Mouse (Mus musculus): ENCODE data around the gene Sox5.
"Not testable (repeated sequence)": the region's sequence is repeated elsewhere in the genome, so short reads cannot be mapped to it uniquely, and the experiment has no call there.

Sox5 gene

DNA sequence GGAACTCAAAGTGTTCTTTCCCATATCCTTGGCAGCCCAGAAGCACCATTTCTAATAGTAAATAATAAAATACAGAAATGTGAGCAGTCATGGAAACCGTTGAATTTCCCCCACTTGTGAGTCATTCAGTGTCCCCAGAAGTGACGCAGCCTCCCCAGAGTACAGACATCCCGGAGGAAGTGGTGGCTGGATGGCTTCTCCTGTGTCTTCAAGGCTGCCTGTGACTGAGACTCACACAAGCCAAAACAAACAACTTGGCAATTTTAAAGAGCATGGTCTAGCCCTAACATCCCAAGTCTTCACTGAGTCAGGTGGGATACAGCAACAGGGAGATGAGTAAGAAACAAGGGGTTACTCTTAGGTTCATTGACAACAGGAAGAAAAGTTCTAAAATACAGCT lies 511.5 kb downstream of the Sox5 start:
- no peak for DNase-seq

DNA sequence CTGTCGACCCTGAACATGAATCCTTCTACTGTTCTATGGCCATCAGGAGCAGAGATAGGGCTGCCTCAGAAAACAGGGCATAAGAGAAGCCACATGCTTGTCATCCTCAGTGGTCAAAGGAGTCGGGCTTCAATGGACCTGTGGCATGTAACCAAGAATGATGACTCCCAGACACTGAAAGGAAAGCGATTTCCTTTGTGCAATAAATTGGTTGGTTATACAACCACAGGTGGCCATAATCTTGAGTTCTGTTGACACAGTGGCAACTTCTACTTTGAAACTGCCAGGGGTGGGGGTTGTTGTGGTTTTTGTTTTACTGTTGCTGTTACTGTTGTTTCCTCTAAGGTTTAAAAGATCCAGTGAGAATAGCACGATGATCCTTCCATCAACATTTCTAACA lies 512.1 kb downstream of the Sox5 start:
- DNase-seq, result no peak

DNA sequence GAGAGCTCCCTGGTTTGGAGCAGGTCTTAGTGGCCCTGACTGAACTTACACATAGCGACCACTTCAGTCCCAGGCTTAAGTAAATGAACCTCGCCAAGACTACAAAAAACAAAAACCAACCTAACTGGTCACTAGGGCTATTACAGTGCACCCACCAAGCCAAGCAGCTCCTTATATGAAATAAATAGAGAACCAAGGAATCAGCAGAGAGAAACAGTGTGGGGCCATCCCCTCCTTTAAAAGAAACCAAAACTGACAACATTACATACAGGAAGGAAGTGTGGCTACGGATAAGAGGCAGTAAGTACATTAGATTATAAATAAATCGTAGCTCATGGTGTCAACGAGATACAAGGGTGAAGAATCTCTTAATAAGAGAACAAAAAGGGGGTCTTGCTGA lies 516.0 kb downstream of the Sox5 start:
- DNase-seq, result no peak

- DNase-seq, result no peak
These were observed 516.8 kb downstream of the Sox5 start for GRCm38 (mm10) chr6:144265004-144265403.

GRCm38 (mm10) chr6:144264320-144264915 lies 517.4 kb downstream of the Sox5 start:
- DNase-seq, result no peak

GRCm38 (mm10) chr6:144256500-144256899 lies 525.3 kb downstream of the Sox5 start:
- no peak for DNase-seq

DNA sequence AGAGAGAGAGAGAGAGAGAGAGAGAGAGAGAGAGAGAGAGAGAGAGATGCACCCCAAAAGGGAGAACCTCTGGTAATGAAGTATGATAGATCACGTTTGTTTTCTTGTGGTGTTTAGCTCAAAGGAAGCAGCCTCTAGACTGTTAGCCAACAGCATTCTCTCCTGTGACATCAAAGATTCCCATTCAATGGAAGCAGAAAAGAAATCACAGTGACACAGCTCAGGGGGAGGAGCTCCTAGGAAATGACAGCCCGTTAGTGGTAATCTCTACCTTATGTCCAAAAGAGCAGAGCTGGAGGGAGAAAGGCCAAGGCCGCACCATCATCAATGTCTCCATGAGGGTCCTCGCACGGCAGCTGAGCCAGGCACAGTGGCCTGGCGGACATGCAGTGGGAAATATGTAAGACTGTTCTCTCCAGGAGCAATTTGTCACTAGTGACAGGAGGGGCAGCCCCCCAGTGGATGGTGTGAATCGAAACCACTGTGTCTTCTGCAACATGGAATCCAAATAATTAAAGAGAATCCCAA lies 529.5 kb downstream of the Sox5 start:
- no peak for DNase-seq

DNA sequence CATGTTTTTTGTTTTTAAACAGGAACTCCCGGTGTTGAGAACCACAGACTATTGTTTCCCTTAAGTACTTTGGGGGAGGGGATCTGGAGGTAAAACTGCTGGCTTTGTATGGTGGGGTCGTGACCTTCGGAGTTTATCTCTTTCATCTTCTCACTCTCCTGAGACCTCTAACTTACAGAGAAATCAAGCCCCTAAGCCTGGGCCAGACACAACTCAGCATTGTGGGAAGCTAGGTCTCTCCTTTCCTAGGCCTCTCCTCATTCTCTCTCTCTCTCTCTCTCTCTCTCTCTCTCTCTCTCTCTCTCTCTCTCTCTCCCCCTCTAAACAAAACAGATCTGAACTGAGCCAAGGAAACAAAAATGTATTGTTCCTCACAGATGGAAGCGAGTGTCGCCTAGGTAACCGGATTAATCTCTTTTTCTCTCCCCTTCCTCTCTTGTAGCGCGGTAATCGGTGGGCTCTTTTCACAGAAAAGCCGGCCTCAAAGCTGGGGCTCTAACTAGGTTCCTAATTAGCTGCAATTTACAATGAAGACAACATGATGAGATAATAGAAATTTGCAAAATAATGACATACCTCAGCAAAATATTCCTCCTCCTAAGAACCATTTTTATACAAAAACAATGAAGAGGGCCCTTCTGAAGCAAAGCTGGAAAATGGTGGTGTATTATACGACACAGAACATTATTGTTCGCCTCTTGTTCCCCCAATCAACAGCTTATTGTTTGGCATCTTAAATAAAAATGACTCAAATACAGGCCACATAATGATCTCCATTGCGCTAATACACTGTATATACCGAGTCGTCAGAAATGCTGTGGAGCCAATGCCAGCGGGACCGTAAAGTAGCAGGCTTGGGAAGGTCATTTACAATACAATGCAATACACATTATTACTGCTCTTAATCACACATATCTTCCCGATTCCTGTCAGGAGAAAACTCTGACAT lies 530.3 kb downstream of the Sox5 start:
- DNase-seq, result no peak

DNA sequence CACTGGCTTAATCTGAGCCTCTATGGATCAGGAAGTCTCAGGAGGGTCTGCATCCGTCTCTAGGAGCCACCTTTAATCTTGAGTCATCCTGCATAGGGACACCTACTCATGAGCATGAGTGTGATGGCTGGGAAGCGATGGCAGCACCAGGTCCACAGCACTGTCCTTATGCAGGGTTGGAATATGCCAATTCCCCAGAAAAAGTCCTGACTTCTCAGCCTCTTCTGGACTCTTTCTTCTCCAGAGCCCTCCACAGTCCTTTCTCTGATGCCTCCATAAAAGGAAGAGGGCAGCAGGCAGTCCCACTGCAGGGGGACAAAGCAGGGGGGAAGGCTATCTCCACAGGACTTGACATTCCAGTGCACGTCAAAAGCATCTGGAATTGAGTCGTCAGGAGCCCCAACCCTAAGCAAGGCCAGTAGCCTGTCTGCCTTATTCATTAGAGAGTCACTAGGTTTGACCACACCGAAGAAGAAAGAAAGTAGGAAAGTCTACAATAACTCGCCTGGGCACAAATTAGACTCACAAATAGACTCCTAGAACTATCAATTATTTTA lies 531.1 kb downstream of the Sox5 start:
- no peak for DNase-seq

DNA sequence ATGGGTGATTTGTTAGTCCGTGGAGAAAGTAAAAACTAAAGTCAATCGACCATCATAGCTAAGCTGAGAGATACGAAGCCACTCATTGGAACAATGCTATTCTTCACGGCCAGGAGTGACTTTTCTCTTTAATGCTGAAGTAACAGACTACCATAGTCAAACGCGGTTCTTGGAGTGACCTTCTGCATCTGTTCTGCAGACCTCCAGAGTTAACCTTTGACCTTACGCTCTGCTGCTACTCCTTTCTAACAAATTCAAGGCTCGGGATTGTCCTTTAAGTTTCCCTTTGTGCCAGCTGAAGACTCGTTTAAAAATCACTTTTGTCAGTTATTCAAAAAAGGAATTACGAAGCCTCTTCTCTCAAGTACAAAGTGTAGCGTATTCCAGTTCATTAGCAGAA lies 545.2 kb downstream of the Sox5 start:
- no peak for DNase-seq

GRCm38 (mm10) chr6:144203970-144204369 lies 577.8 kb downstream of the Sox5 start:
- DNase-seq, result no peak

DNA sequence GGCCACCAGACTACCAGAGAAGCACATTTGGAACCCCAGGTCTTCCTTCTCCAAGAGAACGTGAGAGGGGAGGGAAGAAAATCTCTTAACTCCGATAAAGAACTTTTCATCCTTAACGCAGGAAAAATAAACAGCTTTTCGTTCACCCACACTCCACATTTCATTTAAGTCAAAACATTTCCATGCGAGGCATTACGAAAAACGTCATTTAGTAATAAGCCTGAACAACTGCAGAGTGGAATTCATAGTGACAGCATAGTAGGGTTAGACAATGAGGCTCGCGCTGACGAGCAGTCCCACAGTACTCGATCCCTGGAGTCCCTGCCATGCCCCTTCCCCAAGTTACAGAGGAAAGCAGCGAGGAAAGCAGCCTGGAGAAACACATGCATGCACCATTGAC lies 578.8 kb downstream of the Sox5 start:
- DNase-seq, result no peak

- DNase-seq, result no peak
These were observed 580.3 kb downstream of the Sox5 start for GRCm38 (mm10) chr6:144201402-144202040.

DNA sequence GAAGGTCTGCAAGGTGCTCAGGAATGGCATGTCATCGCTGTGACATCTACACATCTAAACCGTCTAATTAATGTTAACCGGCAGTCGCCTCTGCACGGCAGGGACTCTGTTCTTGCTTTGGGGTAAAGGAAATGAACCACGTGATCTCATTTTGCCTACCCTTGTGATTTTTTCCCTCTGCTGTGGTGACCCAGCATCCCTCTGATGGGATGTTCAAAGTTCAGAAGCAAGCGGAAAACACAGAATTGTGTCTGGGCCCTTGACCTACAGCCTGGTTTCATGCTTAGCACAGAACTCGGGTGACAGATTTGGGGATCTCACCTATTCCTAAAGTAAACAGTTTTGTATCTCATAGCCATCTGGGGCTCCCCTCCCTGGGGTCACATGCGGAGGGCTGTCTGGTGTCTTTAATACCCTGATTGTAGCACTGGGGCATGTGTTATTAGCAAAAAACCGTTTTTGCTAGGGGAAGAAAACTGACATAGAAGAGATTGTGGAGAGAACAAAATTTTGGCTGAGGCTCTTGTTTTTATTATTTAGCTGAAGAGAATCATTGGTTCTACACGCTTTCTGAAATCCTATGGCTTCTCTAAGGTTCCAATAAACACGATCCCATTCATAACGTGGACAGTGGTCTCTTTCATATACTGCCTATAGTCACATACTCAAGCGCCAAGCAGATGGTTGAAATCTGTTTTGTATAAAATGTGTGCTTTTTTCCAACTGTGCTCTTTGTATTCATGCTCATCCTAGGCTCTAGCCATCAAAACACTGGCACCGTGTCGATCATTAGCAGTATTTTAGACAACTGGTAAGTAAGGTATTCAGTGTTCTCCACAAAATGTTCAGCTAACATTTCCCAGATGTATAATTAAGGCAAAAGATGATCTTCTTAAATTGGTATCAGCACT lies 584.3 kb downstream of the Sox5 start:
- no peak for DNase-seq

DNA sequence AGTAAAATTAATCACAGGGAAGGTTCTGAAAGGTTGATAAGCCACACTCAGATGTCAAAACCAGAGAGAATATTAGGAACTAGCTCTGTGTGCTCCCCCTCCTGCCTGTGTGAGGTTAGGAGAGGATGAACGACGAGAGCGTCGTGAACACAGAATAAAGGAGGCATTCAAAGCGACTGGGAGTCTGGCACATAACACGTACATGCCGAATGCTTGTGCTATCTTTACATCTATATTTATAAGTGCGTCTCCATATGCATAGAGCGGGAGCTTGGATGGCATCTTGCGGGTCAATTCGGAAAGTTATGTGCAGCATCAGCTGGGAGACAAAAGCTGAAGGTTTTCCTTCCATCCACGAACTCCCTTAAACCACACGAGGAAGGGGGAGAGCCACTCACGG lies 585.8 kb downstream of the Sox5 start:
- DNase-seq, result no peak

GRCm38 (mm10) chr6:144183087-144183486 lies 598.7 kb downstream of the Sox5 start:
- no peak for DNase-seq

GRCm38 (mm10) chr6:144182429-144182828 lies 599.3 kb downstream of the Sox5 start:
- DNase-seq, result not testable (repeated sequence)

DNA sequence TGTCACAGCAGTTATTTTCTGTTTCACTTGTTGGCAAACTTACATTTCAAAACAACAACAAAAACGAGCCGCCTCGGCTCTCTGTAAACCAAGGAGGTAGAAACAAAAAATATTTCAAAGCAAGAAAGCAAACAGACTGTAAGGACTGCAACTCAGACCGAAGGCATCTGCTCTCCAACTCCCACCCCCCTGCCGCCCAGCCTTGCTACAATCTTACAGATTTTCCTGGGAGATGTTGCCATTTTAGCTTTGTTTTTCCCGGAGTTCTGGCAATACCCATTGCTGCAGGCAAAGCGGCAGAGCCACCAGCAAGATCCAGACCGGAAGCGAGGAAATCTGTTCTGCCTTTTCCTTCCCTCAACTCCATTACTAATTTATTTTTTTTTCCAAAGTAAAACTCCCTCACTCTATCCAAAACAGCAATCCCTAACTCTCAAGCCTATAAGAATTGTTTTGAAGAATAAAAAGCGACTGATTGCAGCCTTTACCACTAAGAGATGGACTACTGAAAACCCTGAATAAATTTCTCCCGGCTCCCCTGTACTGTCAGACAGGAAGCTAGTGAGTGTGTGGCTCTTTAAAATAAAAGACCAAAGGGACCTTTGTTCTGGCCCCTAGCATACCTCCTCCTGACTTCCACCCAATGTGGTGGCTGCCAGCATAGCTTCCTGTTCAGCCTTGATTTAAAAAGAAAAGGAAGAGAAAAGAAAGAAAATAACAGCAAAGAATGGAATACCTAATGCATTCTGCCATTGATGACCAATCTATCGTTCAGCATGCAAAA lies 600.5 kb downstream of the Sox5 start:
- no peak for DNase-seq

DNA sequence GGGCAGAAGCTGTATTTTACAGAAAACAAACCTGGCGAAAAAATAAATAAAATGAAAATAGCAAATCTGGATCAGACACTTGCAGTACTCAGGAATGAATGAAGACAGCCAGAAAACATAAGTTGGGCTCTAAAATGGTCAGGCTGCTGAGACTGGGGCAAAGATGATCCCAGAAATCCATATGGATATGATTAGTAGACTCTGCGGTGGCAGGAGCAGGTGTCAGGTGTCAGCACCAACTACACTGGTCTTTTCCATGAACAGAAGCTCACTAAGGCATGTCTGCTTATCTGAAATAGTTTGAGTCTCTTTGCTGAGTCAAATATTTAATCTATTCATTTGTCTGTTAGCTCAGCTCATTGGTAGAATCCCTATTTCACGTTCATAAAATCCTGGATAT lies 602.7 kb downstream of the Sox5 start:
- DNase-seq, result no peak

DNA sequence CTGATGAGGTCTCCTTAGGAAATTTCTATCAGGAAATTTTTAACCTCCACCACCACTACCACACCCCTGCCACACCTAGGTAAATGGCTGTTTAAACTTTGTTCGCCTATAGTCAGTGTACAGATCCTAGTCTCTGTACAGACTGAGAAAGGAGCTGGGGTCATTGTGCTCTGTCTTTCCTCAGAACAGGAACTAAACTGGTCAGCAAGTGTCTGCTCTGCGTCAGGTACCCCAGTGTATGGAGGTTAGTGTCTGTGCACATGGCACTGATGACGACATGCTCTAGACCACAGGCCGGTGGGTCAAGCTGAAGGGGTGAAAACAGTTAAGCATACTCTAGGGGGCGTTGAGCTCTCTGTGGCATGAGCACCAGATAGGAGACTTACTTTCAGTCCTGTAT lies 605.1 kb downstream of the Sox5 start:
- no peak for DNase-seq

DNA sequence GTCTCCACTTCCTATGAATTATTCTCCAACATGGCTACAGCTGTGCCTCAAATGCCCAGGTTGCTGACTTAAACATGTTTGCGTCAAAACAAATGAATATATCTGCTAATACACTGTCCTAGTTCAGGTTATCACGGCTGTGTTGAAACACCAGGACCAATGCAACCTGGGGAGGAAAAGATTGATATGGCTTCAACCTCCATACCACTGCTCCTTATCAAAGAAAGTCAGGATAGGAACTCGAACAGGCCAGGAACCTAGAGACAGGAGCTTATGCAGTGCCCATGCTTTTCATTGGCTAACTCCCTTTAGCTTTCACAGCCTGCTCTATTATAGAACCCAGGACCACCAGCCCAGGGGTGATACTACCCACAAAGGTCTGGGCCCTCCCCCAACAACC lies 606.2 kb downstream of the Sox5 start:
- no peak for DNase-seq
